Mouse (Mus musculus): Measurements from ENCODE around the gene H2al1m.
"Not testable (repeated sequence)": the region's sequence is repeated elsewhere in the genome, so short reads cannot be mapped to it uniquely, and the experiment has no call there.

H2al1m gene

GRCm38 (mm10) chrX:9332366-9332962 lies 48.9 kb downstream of the H2al1m start:
- DNase-seq (ENCODE audit: low read depth): peak; percentile 44

- DNase-seq (ENCODE audit: low read depth): not testable (repeated sequence)
Measured at GRCm38 (mm10) chrX:9333035-9333434, 49.5 kb downstream of the H2al1m start.

All from 416B (cell line).